In genomic region chr2:121415103-121415502, GRCm38 (mm10) we compare ENCODE assay signal across 1 mouse cellular context.
TF ChIP-seq lines count a peak whose summit lies in the region.

No protein-coding gene starts in this region.

TF ChIP-seq in MEL, 35 proteins besides CTCF, POLR2A, EP300 and RAD21 (continued from another document):
- TF ChIP-seq UBTF (IDR thresholded peaks at IDR 0.05; ENCODE audit: borderline replicate concordance, insufficient read depth, low read depth, low read length) (no peak), BHLHE40 (IDR thresholded peaks at IDR 0.05; ENCODE audit: borderline replicate concordance, low read depth, low read length) (no peak), GABPA (IDR thresholded peaks at IDR 0.05; ENCODE audit: low read depth, low read length) (no peak)
